Mouse (Mus musculus) ES-Bruce4 (cell line): ENCODE results near the gene Natd1.

ENCODE experiments used
- CTCF ChIP-seq: IDR thresholded peaks from one replicate; pipeline ENCODE4 v1.8.1; 2011; ENCODE audit warnings: low read depth, low read length
- EP300 ChIP-seq: IDR thresholded peaks from 2 replicates; pipeline ENCODE4 v1.6.1; 2011; ENCODE audit warnings: low read depth, low read length; ENCODE audit not compliant: insufficient read depth
- POLR2A ChIP-seq: IDR thresholded peaks from one replicate; pipeline ENCODE4 v1.8.1; 2011; ENCODE audit warnings: low read length; ENCODE audit not compliant: insufficient read depth

DNA sequence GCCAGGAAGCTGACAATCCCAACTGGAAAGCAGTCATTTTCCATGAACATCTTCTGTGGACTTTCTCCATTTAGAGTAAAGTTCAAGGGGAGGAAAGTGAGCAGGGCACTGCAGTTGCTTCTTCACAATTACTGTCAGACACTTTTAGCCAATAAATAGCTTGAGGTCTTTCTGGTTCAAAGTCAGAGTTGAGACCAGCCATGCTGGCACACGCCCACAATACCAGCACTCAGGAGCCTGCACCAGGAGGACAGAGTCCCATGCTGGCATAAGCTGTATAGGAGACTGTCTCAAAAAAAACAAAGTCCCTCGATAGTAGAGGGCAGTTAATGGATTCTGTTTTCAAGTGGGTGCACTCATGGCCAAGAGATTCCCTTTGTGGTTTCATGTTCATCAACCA lies 48.5 kb downstream of the Natd1 start:
- TF ChIP-seq CTCF (no peak), EP300 (no peak), POLR2A (no peak)
